Mouse (Mus musculus) erythroblast, embryonic 14.5 days (primary cell): ENCODE results near the gene Sik3.

Experiments used
- GATA1 ChIP-seq: IDR thresholded peaks from 2 replicates; pipeline ENCODE4 v1.6.1; 2012; ENCODE audit warnings: low read length, inconsistent platforms, mixed read lengths
- TAL1 ChIP-seq: IDR thresholded peaks from 3 replicates; pipeline ENCODE4 v1.6.1; 2012; ENCODE audit warnings: low read length, inconsistent platforms, mixed read lengths

- no peak for TF ChIP-seq GATA1
- TF ChIP-seq TAL1 = no peak
These were observed 180.0 kb downstream of the Sik3 start for GRCm38 (mm10) chr9:46192642-46193041.
